Mouse (Mus musculus) right cerebral cortex, adult 2 months (tissue): Measurements from ENCODE around the gene Klhdc3.

Source experiments
- DNase-seq, 2 experiments: peaks; one replicate each; pipeline ENCODE4 v3.0.0; 2021 to 2022; ENCODE audit warnings: low spot score in 2 of 2

Klhdc3 gene

DNA sequence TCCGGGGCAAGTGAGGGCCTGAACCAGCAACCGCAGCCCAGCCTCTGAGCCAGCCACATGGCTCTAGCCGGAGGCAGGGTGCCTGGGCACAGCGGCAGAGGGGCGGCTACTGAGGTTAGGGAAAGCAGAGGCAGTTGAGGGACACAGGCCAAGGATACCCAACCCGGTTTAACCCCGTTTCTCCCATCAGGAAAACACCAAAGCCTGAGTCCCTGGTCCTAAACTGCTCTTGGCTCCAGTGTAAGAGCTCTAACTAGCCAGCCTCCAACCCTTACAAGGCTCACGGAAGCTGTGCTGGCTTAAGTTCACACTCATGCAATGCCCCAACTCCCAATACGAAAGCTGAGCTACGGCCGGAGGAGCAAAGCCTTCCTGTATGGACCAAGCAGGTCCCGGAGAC, 56.1 kb downstream of the Klhdc3 start:
- no peak for DNase-seq
